Mouse (Mus musculus): ENCODE measurements around the gene Ripor1. TPM values are rescaled to one million over a fixed set of nuclear protein-coding genes. Genes with fewer than 3 reads are reported as not detected.

Gene Ripor1
- total and polyA plus RNA-seq, 2 experiments from 2014 or later = 15.9 to 22.2 TPM

GRCm38 (mm10) chr8:105622421-105622920 lies 17.4 kb downstream of the Ripor1 start:
- Histone ChIP-seq H3K27ac (ENCODE audit: low read depth) (peak overlapping the region; percentile 66), H3K4me1 (ENCODE audit: control insufficient read depth, insufficient read depth) (peaks cover 2% of the 10 kb centered on the region; the same call in 1 of the 2 replicates), H3K9ac (replicated peaks; ENCODE audit: low read depth, low read length) (no peak overlapping the region), H3K36me3 (replicated peaks; ENCODE audit: control insufficient read depth, insufficient read depth, low read length) (peaks cover 69% of the 10 kb centered on the region), H3K4me2 (ENCODE audit: low read depth, low read length) (peak overlapping the region; percentile 13; the same call in 1 of the 2 replicates), H3K27me3 (ENCODE audit: control insufficient read depth, insufficient read depth, low read length) (no peaks in the 10 kb centered on the region), H3K9me3 (replicated peaks; ENCODE audit: control insufficient read depth, low read length) (no peaks in the 10 kb centered on the region), H3K4me3 (ENCODE audit: low read depth, low read length) (no peak overlapping the region)
- WGBS = 8% methylated on average over 8 of the region's 8 CpGs
- DNase-seq (ENCODE audit: low spot score) = peak; percentile 92
- TF ChIP-seq EP300 (IDR thresholded peaks at IDR 0.05; ENCODE audit: low read depth) (peak; percentile 41; the same call in 1 of the 2 replicates), CTCF (IDR thresholded peaks at IDR 0.05; ENCODE audit: low read depth) (peak; percentile 98)
- peak; percentile 90 for ATAC-seq (ENCODE audit: insufficient read depth, low read depth)

DNA sequence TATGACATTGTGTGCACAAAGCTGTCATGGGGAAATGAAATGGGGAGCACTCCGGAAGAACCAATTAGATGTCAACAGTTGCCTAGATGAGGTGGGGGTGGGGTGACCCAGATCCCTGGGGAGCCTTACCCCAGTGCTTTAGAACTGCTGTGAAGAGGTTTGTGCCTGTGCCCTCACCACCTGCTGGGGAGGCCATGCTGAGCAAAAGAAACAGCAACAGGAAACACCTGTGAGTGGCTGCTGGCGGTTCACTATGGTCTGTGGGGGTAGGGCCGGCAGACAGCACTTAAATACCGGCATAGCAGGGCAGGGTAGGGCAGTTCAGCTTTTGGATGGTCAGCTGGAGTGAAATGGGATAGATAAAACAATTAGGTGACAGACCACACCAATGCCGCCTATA lies 18.1 kb downstream of the Ripor1 start:
- no peaks in the 10 kb centered on the region for H3K9me3 ChIP-seq (replicated peaks; ENCODE audit: control insufficient read depth, low read length)
- ATAC-seq (ENCODE audit: insufficient read depth, low read depth) (no peak), DNase-seq (ENCODE audit: low spot score) (no peak)
- H3K27ac ChIP-seq (ENCODE audit: low read depth) = peak overlapping the region; percentile 66
- H3K4me1 ChIP-seq (ENCODE audit: control insufficient read depth, insufficient read depth) = peaks cover 2% of the 10 kb centered on the region; the same call in 1 of the 2 replicates
- H3K36me3 ChIP-seq (replicated peaks; ENCODE audit: control insufficient read depth, insufficient read depth, low read length) = peaks cover 62% of the 10 kb centered on the region
- TF ChIP-seq CTCF (IDR thresholded peaks at IDR 0.05; ENCODE audit: low read depth) = no peak
- TF ChIP-seq EP300 (IDR thresholded peaks at IDR 0.05; ENCODE audit: low read depth) = no peak
- WGBS = 40% methylated on average over 5 of the region's 5 CpGs
- no peaks in the 10 kb centered on the region for H3K27me3 ChIP-seq (ENCODE audit: control insufficient read depth, insufficient read depth, low read length)
- H3K4me2 ChIP-seq (ENCODE audit: low read depth, low read length) = peak overlapping the region; percentile 28; the same call in 1 of the 2 replicates
- H3K4me3 ChIP-seq (ENCODE audit: low read depth, low read length) = no peak overlapping the region
- no peak overlapping the region; the same call in 1 of the 2 replicates for H3K9ac ChIP-seq (replicated peaks; ENCODE audit: low read depth, low read length)

GRCm38 (mm10) chr8:105623679-105624245 lies 18.7 kb downstream of the Ripor1 start:
- 59% methylated on average over 7 of the region's 7 CpGs for WGBS
- peak overlapping the region; percentile 28; the same call in 1 of the 2 replicates for H3K4me2 ChIP-seq (ENCODE audit: low read depth, low read length)
- DNase-seq (ENCODE audit: low spot score) = no peak
- peaks cover 56% of the 10 kb centered on the region for H3K36me3 ChIP-seq (replicated peaks; ENCODE audit: control insufficient read depth, insufficient read depth, low read length)
- H3K4me3 ChIP-seq (ENCODE audit: low read depth, low read length) = no peak overlapping the region
- no peak for TF ChIP-seq CTCF (IDR thresholded peaks at IDR 0.05; ENCODE audit: low read depth)
- TF ChIP-seq EP300 (IDR thresholded peaks at IDR 0.05; ENCODE audit: low read depth) = no peak
- peak overlapping the region; percentile 56; the same call in 1 of the 2 replicates for H3K27ac ChIP-seq (ENCODE audit: low read depth)
- H3K27me3 ChIP-seq (ENCODE audit: control insufficient read depth, insufficient read depth, low read length) = no peaks in the 10 kb centered on the region
- peaks cover 2% of the 10 kb centered on the region; the same call in 1 of the 2 replicates for H3K4me1 ChIP-seq (ENCODE audit: control insufficient read depth, insufficient read depth)
- no peaks in the 10 kb centered on the region for H3K9me3 ChIP-seq (replicated peaks; ENCODE audit: control insufficient read depth, low read length)
- no peak for ATAC-seq (ENCODE audit: insufficient read depth, low read depth)
- no peak overlapping the region; the same call in 1 of the 2 replicates for H3K9ac ChIP-seq (replicated peaks; ENCODE audit: low read depth, low read length)

GRCm38 (mm10) chr8:105624401-105624800 lies 19.3 kb downstream of the Ripor1 start:
- Histone ChIP-seq H3K4me1 (ENCODE audit: control insufficient read depth, insufficient read depth) (peaks cover 2% of the 10 kb centered on the region; the same call in 1 of the 2 replicates), H3K4me2 (ENCODE audit: low read depth, low read length) (peak overlapping the region; percentile 28; the same call in 1 of the 2 replicates), H3K27ac (ENCODE audit: low read depth) (peak overlapping the region; percentile 56; the same call in 1 of the 2 replicates), H3K9ac (replicated peaks; ENCODE audit: low read depth, low read length) (no peak overlapping the region; the same call in 1 of the 2 replicates), H3K9me3 (replicated peaks; ENCODE audit: control insufficient read depth, low read length) (no peaks in the 10 kb centered on the region), H3K36me3 (replicated peaks; ENCODE audit: control insufficient read depth, insufficient read depth, low read length) (peaks cover 49% of the 10 kb centered on the region), H3K4me3 (ENCODE audit: low read depth, low read length) (no peak overlapping the region), H3K27me3 (ENCODE audit: control insufficient read depth, insufficient read depth, low read length) (no peaks in the 10 kb centered on the region)
- no peak for DNase-seq (ENCODE audit: low spot score)
- WGBS = 62% methylated on average over 3 of the region's 3 CpGs
- TF ChIP-seq EP300 (IDR thresholded peaks at IDR 0.05; ENCODE audit: low read depth) (no peak), CTCF (IDR thresholded peaks at IDR 0.05; ENCODE audit: low read depth) (no peak)
- no peak for ATAC-seq (ENCODE audit: insufficient read depth, low read depth)

DNA sequence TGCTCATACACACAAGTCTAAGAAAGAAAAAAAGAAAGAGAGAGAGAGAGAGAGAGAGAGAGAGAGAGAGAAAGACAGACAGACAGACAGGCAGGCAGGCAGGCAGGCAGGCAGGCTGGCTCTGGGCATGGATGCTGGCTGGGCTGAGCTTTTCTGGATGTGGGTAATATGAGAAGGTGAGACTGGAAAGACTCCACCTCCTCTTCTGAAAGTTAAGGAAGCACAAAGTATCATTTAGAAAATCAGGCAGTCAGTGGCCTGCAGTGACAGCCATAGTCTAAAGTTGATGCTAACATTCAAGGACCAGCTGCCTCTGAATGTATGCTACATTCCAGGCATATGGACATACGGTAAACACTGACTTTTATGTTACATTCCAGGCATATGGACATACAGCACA lies 19.8 kb downstream of the Ripor1 start:
- 48% methylated on average over 1 of the region's 1 CpGs for WGBS
- no peaks in the 10 kb centered on the region for H3K27me3 ChIP-seq (ENCODE audit: control insufficient read depth, insufficient read depth, low read length)
- no peak for ATAC-seq (ENCODE audit: insufficient read depth, low read depth)
- H3K9me3 ChIP-seq (replicated peaks; ENCODE audit: control insufficient read depth, low read length) = no peaks in the 10 kb centered on the region
- H3K27ac ChIP-seq (ENCODE audit: low read depth) = peak overlapping the region; percentile 56; the same call in 1 of the 2 replicates
- no peak for TF ChIP-seq CTCF (IDR thresholded peaks at IDR 0.05; ENCODE audit: low read depth)
- TF ChIP-seq EP300 (IDR thresholded peaks at IDR 0.05; ENCODE audit: low read depth) = no peak
- H3K4me2 ChIP-seq (ENCODE audit: low read depth, low read length) = no peak overlapping the region; the same call in 1 of the 2 replicates
- no peak overlapping the region for H3K9ac ChIP-seq (replicated peaks; ENCODE audit: low read depth, low read length)
- no peak for DNase-seq (ENCODE audit: low spot score)
- peaks cover 2% of the 10 kb centered on the region; the same call in 1 of the 2 replicates for H3K4me1 ChIP-seq (ENCODE audit: control insufficient read depth, insufficient read depth)
- H3K36me3 ChIP-seq (replicated peaks; ENCODE audit: control insufficient read depth, insufficient read depth, low read length) = peaks cover 45% of the 10 kb centered on the region
- no peak overlapping the region for H3K4me3 ChIP-seq (ENCODE audit: low read depth, low read length)
